8 mouse cellular contexts compared by ENCODE assay signal in the genomic region with DNA sequence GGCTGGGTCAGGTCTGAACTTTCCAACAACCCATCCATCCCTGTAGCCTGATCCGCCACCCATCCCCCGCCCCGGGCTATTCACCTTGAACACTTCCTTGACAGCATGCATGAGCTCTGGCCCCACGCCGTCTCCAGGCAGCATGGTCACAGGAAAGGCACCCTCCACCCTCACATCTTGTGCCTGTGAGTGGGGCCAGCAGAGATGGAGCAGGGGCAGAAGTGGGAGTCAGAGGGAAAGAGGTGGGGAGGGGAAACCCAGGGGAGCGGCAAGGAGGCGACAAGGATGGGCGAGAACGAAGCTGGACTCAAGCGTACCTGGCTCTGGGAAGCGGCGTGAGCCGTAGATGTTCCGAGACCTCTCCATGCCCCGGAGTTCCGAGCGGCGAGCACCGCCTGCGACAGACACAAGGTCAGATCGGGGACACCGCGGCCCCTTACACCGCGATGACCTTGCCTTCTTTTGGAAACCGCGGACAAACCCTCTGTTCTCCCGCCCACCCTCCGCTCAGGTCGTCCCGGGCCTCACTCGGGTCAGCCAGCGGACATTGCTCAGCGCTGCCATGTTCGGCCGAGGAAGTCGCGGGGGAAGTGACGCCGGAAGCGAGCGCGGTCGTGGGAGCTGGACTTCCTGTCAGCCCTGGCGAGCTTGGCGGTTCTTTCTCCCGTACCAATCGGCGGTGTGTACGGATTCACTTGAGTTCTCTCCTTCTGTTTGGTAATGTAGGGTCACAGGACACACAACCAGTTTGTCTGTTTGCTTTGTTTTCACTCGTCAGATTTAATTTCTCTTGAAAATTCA. TPM values are rescaled to one million over a fixed set of nuclear protein-coding genes. Genes with fewer than 3 reads are reported as not detected.
DNase-seq lines count a peak whose midpoint lies in the region; ATAC-seq lines count a peak whose summit lies in the region.

A gene (minus strand): TSS at position 694 of the 801 bp plus-strand sequence.

- ATAC-seq in inflammation-experienced regulatory T-cells, adult 6 months = peak; percentile 93

- DNase-seq in adrenal gland, adult 18-20 months (ENCODE audit: low spot score in 2 of 2) = peak; percentile 88
- peak; percentile 93 for DNase-seq in embryo, embryonic 10.5 days (ENCODE audit: low spot score)
- DNase-seq in gastrocnemius, postnatal 25 days = peak; percentile 86
- DNase-seq in left cerebral cortex, adult 9 months (ENCODE audit: low spot score in 2 of 2) = peak; percentile 51 to 89
- DNase-seq in right cerebral cortex, adult 2 months (ENCODE audit: low spot score in 2 of 2) = peak; percentile 94 to 95
- DNase-seq in urinary bladder, postnatal 10 days (ENCODE audit: low spot score) = peak; percentile 73

- H3K4me3 ChIP-seq in megakaryocyte, embryonic 14.5 days (replicated peaks) = peak within 1 kb of the TSS; percentile 96

- peaks cover 4% of the 10 kb centered on the region for H3K27me3 ChIP-seq in megakaryocyte, embryonic 14.5 days (replicated peaks)

- peaks cover 32% of the 10 kb centered on the region for H3K36me3 ChIP-seq in megakaryocyte, embryonic 14.5 days (replicated peaks; ENCODE audit: low read length)

- peaks cover 47% of the 10 kb centered on the region for H3K4me1 ChIP-seq in megakaryocyte, embryonic 14.5 days

- H3K9me3 ChIP-seq in megakaryocyte, embryonic 14.5 days = no peaks in the 10 kb centered on the region

RNA-seq across cellular contexts. Expression of the gene that starts here (rescaled TPM):
- 100 to 1,000 TPM; 406 to 739 TPM for total RNA-seq in adrenal gland, adult 18-20 months (2021)
- 100 to 1,000 TPM; 461 to 484 TPM for total RNA-seq in gastrocnemius, postnatal 25 days (2021)
- polyA plus RNA-seq in inflammation-experienced regulatory T-cells, adult 6 months (2017; shearing (Covaris generic)) = 100 to 1,000 TPM; 147 to 175 (median 150) TPM
- polyA plus RNA-seq in megakaryocyte, embryonic 14.5 days (2012; ENCODE audit: insufficient read depth, low replicate concordance) = 15.2 and 70.1 TPM in 2 replicates

Comparison
In these comparisons a context has a peak if more than half of its experiments do, and no peak if none do; other contexts are left out.
1. Peak in every context shown above with its lines: DNase-seq, ATAC-seq and H3K4me3 ChIP-seq.